Mouse (Mus musculus): ENCODE data around the gene Casp4. TPM values are rescaled to one million over a fixed set of nuclear protein-coding genes. Genes with fewer than 3 reads are reported as not detected.

The Casp4 gene
- polyA plus RNA-seq (2015; fragmentation: Nextera tagmentation; extraction: Ambion mirVana), result 3.3 and 3.9 TPM in 2 replicates

GRCm38 (mm10) chr9:5308561-5308960 is at the start of gene Casp4:
TSS of gene Casp4 (plus strand) at chr9:5308828.

GRCm38 (mm10) chr9:5298329-5299131 is 10.1 kb upstream of the Casp4 start, which contains the start of gene Casp1:
TSS of gene Casp1 (plus strand) at chr9:5298517.

GRCm38 (mm10) chr9:5345291-5345898 is 36.8 kb downstream of the Casp4 start, which contains the start of gene Casp12:
TSS of gene Casp12 (plus strand) at chr9:5345430.

Other genes with a start within 250 kb of the Casp4 start
- 1.7 and 1.9 TPM in 2 replicates for gene Casp1, start 10.3 kb upstream of the Casp4 start, polyA plus RNA-seq (2015; fragmentation: Nextera tagmentation; extraction: Ambion mirVana)
- gene Casp12, start 36.6 kb downstream of the Casp4 start, polyA plus RNA-seq (2015; fragmentation: Nextera tagmentation; extraction: Ambion mirVana), result 12.9 and 13.0 TPM in 2 replicates